Mouse (Mus musculus) kidney, adult 9 months (tissue): Measurements from ENCODE around the gene Kdm5b.
"Not testable (repeated sequence)": the region's sequence is repeated elsewhere in the genome, so short reads cannot be mapped to it uniquely, and the experiment has no call there.

ENCODE experiments used
- DNase-seq: peaks from one replicate; pipeline ENCODE4 v3.0.0; 2022

The Kdm5b gene

GRCm38 (mm10) chr1:134559976-134560375 lies at the start of gene Kdm5b:
TSS of gene Kdm5b (plus strand) at chr1:134560171.
- DNase-seq: peak; percentile 91

- DNase-seq: no peak
Observed at GRCm38 (mm10) chr1:134512183-134512582, 47.8 kb upstream of the Kdm5b start.

GRCm38 (mm10) chr1:134512584-134512983 lies 47.4 kb upstream of the Kdm5b start:
- no peak for DNase-seq

GRCm38 (mm10) chr1:134513312-134513860 lies 46.6 kb upstream of the Kdm5b start:
- DNase-seq: peak; percentile 21

GRCm38 (mm10) chr1:134513876-134514590 lies 45.9 kb upstream of the Kdm5b start:
- no peak for DNase-seq

- DNase-seq: no peak
Observed at GRCm38 (mm10) chr1:134515891-134516290, 44.1 kb upstream of the Kdm5b start.

- DNase-seq: no peak
Observed at GRCm38 (mm10) chr1:134516491-134517198, 43.3 kb upstream of the Kdm5b start.

- DNase-seq: not testable (repeated sequence)
Observed at GRCm38 (mm10) chr1:134517841-134518240, 42.1 kb upstream of the Kdm5b start.

GRCm38 (mm10) chr1:134518677-134519076 lies 41.3 kb upstream of the Kdm5b start:
- DNase-seq: peak; percentile 93

- DNase-seq: not testable (repeated sequence)
Observed at GRCm38 (mm10) chr1:134519201-134519600, 40.8 kb upstream of the Kdm5b start.

- DNase-seq: no peak
Observed at GRCm38 (mm10) chr1:134520001-134520721, 39.8 kb upstream of the Kdm5b start.

- no peak for DNase-seq
Observed at GRCm38 (mm10) chr1:134521163-134521562, 38.8 kb upstream of the Kdm5b start.

- no peak for DNase-seq
Observed at GRCm38 (mm10) chr1:134522325-134522724, 37.6 kb upstream of the Kdm5b start.

GRCm38 (mm10) chr1:134524424-134524823 lies 35.5 kb upstream of the Kdm5b start:
- peak; percentile 40 for DNase-seq

- no peak for DNase-seq
Observed at GRCm38 (mm10) chr1:134525015-134525414, 35.0 kb upstream of the Kdm5b start.

GRCm38 (mm10) chr1:134526752-134527151 lies 33.2 kb upstream of the Kdm5b start:
- no peak for DNase-seq

- DNase-seq: no peak
Observed at GRCm38 (mm10) chr1:134530618-134531017, 29.4 kb upstream of the Kdm5b start.

- DNase-seq: not testable (repeated sequence)
Observed at GRCm38 (mm10) chr1:134533710-134534109, 26.3 kb upstream of the Kdm5b start.

GRCm38 (mm10) chr1:134535054-134535453 lies 24.9 kb upstream of the Kdm5b start:
- no peak for DNase-seq

GRCm38 (mm10) chr1:134535513-134535912 lies 24.5 kb upstream of the Kdm5b start:
- no peak for DNase-seq

GRCm38 (mm10) chr1:134540610-134541009 lies 19.4 kb upstream of the Kdm5b start:
- no peak for DNase-seq

- no peak for DNase-seq
Observed at GRCm38 (mm10) chr1:134548231-134548630, 11.7 kb upstream of the Kdm5b start.

- no peak for DNase-seq
Observed at GRCm38 (mm10) chr1:134549632-134550132, 10.3 kb upstream of the Kdm5b start, which contains the start of gene Mgat4e. TSS of gene Mgat4e (minus strand) at chr1:134549682.
